Mouse (Mus musculus) naive thymus-derived CD4-positive, alpha-beta T cell, adult 5 months (primary cell): ENCODE results near the gene Samhd1. TPM values are rescaled to one million over a fixed set of nuclear protein-coding genes. Genes with fewer than 3 reads are reported as not detected.

Source experiments
- polyA plus RNA-seq: library from polyadenylated mRNA; unstranded; fragments of 100-300 nt; shearing (Covaris generic); gene quantifications from one replicate; pipeline ENCODE4 v1.2.1, GENCODE M21; 2017

Samhd1 gene
- 404 TPM for polyA plus RNA-seq

DNA sequence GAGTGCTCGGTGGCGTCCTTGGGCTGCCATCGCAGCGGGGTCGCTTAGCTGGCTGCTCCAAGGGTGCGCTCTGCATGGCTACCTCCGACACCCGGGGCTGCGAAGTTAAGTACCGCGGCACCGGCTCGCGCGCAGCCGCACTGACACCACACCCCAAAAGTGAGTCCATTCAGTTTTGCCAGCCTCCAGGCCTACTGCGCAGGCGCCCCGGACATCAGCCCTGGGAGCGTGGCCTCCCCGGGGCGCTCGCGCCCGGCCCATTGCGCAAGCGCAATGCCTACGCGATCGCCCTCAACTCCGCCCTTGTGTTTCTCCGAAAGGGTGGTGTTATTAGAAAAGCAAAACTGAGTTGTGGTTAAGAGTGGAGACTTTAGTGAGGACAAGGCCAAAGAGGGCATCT is at the start of gene Samhd1:
Gene Samhd1 (minus strand): TSS at position 252 of the 400 bp plus-strand sequence.

DNA sequence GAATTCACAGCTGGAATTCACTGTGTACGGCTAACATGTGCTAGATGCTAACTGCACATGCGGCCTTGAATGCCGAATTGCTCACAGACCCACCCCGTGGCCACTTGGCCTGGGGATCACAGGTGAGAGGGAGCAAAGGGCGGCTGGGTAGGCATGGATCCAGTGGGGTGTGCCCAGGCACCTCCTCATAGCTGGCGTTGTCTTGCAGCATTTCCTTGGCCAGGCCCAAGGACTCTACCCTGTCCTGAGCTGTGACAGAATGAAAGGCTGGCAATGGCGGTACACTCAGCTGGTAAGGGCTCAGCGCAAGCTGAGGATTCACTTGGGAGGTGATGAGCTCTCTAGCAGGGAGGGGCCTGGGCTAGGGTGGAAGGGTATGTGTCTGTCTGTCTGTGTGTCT is 48.3 kb downstream of the Samhd1 start, which contains the start of gene Tldc2:
Gene Tldc2 (plus strand): TSS at position 260 of the 400 bp plus-strand sequence.

DNA sequence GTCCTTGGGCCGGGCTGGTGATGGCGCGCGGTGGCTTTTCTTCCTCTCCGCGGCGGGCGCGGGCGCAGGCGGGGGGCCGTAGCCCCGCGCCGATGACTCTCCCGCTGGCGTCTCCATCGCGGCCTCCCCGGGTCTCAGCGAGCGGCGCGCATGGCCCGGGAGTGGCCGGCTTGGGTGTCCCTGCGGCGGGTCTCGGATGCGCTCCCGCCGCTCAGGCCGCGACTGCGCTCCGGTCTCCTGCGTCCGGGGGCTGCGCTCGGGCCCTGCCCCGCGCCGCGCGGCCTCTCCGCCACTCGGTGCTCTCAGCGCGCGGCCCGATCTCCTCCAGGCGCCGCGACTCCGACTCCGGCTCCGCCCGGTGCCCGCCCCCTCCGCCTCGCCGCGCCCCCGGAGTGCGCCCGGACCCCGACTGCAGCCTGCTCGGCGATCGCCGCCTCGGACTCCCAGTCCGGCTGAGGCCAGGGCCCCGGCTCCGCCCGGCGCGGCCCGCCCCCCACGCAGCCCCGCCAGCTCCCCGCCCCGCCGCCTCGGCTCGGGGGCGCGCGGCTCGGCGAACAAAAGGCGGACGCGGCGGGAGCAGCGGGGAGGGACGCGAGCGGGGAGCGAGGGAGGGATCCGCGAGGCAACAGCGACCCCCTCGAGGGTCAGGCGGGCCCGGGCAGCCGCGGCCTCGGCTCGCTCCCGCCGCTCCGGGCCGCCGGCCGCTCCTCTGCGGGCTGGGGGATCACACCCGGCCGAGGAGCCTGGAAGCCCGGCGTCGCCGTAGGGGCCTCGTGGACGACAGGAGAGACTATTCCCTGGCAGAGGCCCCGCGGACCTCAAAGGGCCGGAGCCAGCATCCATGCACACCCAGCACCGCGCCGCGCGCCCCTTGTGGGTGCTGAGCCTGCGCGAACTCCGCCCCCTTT is 56.0 kb downstream of the Samhd1 start, which contains the start of gene Soga1:
Gene Soga1 (minus strand): TSS at position 462 of the 908 bp plus-strand sequence.

Other genes starting within 250 kb of the Samhd1 start
- gene Sla2, start 248.1 kb downstream of the Samhd1 start, polyA plus RNA-seq: 70.0 TPM
- gene Ndrg3, start 143.2 kb downstream of the Samhd1 start, polyA plus RNA-seq: 269 TPM
- 12.7 TPM for gene Dsn1, start 128.1 kb downstream of the Samhd1 start, polyA plus RNA-seq
- not detected for gene Soga1, start 56.0 kb downstream of the Samhd1 start, polyA plus RNA-seq
- gene Tldc2, start 48.2 kb downstream of the Samhd1 start, polyA plus RNA-seq: not detected
- 35.3 TPM for gene Rbl1, start 69.3 kb upstream of the Samhd1 start, polyA plus RNA-seq
- 169 TPM for gene Rpn2, start 143.8 kb upstream of the Samhd1 start, polyA plus RNA-seq
- 0.56 TPM for gene Mroh8, start 144.3 kb upstream of the Samhd1 start, polyA plus RNA-seq
- gene Ghrh, start 212.2 kb upstream of the Samhd1 start, polyA plus RNA-seq: not detected
- gene Manbal, start 232.3 kb upstream of the Samhd1 start, polyA plus RNA-seq: 27.5 TPM